Mouse (Mus musculus): Measurements from ENCODE around the gene Ap1g1. TPM values are rescaled to one million over a fixed set of nuclear protein-coding genes. Genes with fewer than 3 reads are reported as not detected.

Ap1g1 gene
- total RNA-seq, 2 experiments from 2014 or later: 85.2 to 88.4 TPM

DNA sequence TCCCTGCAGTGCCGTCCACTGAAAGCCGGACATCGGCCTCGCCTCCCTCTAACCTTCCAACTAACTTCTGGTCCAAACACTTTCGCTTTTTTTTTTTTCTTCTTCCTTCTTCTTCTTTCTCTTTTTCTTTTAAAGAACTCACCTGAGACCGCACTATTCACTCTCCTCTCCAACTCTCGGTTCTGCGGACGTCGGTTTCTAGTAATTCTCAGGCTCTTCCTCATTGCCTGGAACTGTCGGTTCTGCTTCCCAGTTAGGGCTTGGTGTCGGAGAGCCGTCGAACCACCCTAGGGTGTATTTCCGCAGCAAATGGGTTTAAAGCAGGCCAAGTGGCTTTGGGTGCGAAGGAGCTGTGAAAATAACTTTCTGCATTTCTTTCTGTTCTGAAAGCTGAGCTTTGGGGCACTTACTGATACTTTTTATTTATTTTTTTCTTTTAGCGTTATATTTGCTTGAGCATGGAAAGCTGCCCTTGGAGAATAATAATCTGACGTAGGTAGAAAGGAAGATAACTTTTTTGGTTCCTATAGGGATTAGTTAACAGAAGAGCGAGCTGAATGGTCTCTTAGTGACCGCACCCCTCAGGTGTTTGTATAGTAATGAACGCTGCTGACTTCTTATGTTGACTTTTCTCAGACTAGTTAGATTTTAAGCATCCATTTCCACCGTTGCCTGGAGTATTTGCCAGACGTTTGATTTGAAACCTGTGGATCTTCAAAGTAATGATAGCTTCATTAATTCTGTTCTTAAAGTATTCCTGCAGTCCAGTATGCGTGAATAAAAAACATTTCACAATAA lies 1.3 kb downstream of the Ap1g1 start:
- no peak for ATAC-seq (replicated peaks; ENCODE audit: poor library complexity, severe bottlenecking)

DNA sequence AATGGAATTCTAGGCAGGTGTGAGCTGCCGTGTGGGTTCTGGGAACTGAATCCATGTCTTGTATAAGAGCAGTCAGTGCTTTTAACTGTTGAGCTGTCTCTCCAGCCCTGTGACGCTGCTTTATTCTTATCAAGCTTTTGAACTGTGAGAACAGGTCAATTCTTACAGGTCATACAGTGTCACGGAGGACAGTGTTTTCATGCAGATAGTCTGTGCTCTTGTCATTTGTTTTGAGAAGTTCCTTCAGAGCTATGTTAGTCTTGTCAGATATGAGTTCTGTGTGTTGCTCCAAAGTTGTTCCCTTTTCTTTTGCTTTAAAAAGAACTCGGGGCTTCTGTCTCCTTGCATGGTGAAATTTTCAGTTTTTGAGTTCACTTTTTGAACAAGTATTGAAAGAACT lies 2.2 kb downstream of the Ap1g1 start:
- no peak for ATAC-seq (replicated peaks; ENCODE audit: poor library complexity, severe bottlenecking)

GRCm38 (mm10) chr8:109790938-109791337 lies 12.6 kb downstream of the Ap1g1 start:
- no peak for ATAC-seq (replicated peaks; ENCODE audit: poor library complexity, severe bottlenecking)

- ATAC-seq (replicated peaks; ENCODE audit: poor library complexity, severe bottlenecking): no peak
Measured at GRCm38 (mm10) chr8:109795166-109795565, 16.8 kb downstream of the Ap1g1 start.

DNA sequence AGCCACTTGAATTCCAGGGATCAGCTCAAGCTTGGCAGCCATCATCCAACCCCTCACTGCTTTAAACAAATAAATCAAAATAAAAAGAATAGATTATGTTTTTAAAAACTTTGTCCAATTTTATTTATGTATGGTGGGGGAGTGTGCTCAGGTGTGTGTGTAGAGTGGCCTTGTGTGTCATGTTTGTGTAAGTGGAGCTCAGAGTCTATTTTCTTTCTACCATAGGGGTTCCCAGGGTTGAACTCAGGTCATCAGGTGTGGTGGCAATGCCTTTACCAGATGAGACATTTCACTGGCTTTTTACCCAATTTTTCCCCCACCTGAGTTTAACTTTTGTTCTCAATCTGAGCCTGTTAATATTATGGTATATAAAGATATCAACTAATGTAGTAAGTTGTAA lies 20.4 kb downstream of the Ap1g1 start:
- no peak for ATAC-seq (replicated peaks; ENCODE audit: poor library complexity, severe bottlenecking)

GRCm38 (mm10) chr8:109799245-109799644 lies 20.9 kb downstream of the Ap1g1 start:
- peak; percentile 37; the same call in 1 of the 2 replicates for ATAC-seq (replicated peaks; ENCODE audit: poor library complexity, severe bottlenecking)

DNA sequence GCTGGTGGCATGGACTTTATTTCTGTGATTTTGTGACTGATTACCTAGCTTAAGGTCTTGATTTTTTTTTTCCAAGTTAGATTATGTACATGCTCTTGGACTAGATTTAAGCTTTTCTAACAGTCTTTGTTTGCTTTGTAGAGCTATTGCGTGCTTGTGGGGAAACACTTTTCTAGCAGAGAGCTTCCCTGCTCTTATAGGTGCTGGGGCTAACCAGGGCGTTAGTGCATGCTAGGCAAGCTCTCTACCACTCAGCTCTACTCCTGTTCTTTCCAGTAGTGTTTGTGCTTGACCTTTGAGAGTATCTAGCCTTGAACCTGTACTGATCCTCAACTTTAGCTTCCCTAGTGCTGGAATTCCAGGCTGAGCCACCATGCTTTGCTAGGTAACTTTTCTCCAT lies 22.0 kb downstream of the Ap1g1 start:
- no peak for ATAC-seq (replicated peaks; ENCODE audit: poor library complexity, severe bottlenecking)

DNA sequence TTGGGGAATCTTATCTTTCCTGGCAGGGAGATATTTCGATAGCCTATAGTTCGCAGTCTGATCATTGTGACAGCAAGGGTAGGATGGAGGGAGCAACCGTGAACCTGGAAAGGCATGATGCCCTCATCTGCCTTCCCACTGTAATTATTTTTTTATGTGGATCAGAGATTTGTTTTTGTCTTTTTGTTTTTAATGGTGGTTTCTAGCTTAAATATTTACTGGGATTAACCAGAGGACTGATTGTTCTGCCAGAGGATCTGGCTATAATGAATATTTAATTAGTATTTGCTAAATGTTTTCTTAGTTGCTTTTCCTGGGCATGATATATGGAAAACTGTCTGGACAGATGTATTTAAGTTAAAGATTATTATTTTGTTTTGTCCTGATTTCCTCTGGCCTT lies 24.9 kb downstream of the Ap1g1 start:
- no peak for ATAC-seq (replicated peaks; ENCODE audit: poor library complexity, severe bottlenecking)

DNA sequence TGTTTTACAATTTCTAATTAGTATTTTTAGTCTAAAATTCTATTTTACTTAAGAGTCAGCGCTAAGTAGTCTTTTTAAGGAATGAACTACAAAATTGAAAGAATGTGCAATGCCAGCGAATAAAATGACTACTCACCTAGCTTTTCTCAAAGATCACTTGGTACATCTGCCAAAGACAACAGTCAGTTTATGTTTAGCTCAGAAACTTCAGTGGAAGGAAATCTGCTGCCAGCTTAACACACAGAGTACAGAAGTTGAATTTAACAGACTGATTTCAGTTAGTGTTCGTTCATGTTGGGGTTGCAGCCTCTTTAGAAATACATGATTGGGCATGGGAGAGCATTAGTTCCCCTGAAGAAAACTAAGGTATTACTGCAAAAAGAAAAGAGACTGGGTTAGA lies 25.4 kb downstream of the Ap1g1 start:
- no peak for ATAC-seq (replicated peaks; ENCODE audit: poor library complexity, severe bottlenecking)

GRCm38 (mm10) chr8:109806522-109806921 lies 28.2 kb downstream of the Ap1g1 start:
- ATAC-seq (replicated peaks; ENCODE audit: poor library complexity, severe bottlenecking): no peak

DNA sequence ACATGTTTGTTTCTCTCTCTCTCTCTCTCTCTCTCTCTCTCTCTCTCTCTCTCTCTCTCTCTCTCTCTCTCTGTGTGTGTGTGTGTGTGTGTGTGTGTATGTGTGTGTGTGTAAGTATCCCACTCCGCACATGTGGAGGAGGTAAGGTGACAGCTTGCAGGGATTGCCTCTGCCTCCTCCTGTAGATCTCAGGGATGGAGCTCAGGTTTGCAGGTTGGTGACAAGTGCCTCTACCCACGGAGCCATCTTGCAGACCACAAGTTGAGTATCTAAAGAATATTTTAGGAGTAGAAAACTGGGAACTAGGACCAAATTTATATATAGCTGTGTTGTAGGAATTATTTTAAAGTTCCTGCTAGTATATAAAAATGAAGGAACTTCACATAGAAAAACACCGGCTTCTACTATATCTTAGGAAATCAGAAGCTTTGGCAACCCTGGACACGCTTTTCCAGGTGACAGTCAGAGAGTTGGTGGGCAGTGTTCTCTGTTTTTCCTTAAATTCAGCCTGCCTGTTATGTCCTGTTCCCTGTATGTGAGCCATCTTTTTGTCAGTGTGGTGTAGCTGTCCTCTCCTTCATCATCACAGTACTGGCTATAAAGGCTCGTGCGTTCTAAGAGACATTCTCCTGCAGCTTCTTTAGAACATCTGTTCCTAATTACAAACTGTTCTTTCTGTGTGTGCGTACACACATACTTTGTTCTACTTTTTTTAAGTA lies 29.2 kb downstream of the Ap1g1 start:
- ATAC-seq (replicated peaks; ENCODE audit: poor library complexity, severe bottlenecking): no peak

- ATAC-seq (replicated peaks; ENCODE audit: poor library complexity, severe bottlenecking): no peak
Measured at GRCm38 (mm10) chr8:109808120-109808447, 29.7 kb downstream of the Ap1g1 start.

DNA sequence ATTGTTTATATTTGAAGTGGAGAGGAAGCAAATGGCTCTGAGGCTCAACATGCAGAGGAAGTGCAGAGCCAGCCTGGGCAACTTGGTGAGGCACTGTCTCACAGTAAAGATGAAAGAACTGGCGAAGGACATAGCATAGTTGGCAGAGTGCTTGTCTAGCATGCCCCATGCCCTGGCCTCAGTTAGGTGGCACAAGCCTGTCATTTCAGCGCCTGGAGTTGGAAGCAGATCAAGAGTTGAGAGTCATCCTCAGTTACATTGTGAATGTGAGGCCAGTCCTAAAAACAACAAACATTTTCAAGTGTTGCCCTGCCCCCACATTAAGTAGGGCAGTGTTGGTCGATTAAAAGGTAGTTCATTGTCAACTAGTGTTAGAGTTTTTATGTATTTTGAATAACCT lies 32.1 kb downstream of the Ap1g1 start:
- no peak for ATAC-seq (replicated peaks; ENCODE audit: poor library complexity, severe bottlenecking)

DNA sequence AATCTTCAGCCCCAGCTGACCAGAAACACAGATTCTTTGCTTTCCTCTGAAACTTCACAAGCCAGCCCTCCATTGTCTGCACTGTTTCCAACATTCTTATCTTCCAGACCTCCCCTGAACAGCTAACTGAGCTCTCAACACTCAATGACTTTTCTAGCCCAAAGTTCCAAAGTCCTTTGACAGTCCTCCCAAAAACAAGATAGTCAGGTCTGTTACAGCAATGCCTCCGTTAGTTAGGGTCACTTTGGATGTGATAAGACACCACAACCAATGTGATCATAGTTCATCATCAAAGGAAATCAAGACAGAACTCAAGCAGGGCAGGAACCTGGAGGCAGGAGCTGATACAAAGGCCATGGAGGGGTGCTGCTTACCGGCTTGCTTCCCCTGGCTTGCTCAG lies 36.9 kb downstream of the Ap1g1 start:
- no peak for ATAC-seq (replicated peaks; ENCODE audit: poor library complexity, severe bottlenecking)

DNA sequence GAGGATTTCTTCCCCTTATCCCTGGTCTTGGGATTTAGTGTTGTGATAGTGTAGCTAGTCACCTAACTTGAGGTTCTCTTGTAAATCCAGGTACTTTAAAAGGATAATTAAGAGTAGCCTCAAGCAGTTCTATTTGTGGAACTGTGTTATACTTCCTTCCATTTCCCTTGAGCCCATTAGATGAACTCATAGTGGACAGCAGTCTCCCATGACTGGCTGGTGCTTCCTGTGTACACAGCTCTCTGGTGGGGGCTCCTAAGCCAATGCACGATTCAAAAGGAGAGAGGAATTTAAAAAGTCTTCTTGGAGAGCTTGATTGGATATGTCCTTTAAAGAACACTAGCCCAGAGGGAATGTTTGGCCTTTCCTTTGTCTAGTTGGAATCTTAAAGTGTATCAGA lies 39.6 kb downstream of the Ap1g1 start:
- no peak for ATAC-seq (replicated peaks; ENCODE audit: poor library complexity, severe bottlenecking)

DNA sequence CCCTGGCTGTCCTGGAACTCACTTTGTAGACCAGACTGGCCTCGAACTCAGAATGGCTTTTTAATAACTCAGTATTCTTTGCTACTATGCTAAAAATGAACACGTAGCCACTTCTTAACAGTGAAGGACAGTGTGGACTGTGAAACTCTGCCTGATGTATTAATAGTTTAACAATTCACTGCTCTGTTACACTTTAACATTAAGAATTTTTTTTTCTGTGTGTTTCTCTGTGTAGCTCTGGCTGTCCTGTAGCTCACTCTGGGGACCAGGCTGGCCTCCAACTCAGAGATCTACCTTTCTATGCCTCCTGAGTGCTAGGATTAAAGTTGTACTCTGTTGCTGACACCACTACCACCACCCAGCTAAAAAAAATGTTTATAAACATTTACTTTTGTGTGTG lies 45.2 kb downstream of the Ap1g1 start:
- ATAC-seq (replicated peaks; ENCODE audit: poor library complexity, severe bottlenecking): no peak

DNA sequence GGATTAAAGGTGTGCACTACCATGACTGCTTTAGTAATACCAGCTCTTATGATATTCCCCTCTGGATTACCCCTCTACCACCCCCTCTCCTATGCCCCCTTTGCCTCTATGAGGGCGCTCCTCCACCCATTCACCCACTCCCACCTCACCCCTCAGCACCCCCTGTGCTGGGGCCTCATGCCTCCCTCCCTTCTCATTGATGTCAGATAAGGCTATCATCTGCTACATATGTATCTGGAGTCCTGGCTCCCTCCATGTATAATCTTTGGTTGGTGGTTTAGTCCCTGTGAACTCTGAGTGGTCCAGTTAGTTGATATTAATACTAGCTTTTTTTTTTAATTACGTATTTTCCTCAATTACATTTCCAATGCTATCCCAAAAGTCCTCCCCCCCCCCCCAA lies 61.5 kb downstream of the Ap1g1 start:
- no peak for ATAC-seq (replicated peaks; ENCODE audit: poor library complexity, severe bottlenecking)

GRCm38 (mm10) chr8:109842468-109842867 lies 64.1 kb downstream of the Ap1g1 start:
- no peak for ATAC-seq (replicated peaks; ENCODE audit: poor library complexity, severe bottlenecking)

DNA sequence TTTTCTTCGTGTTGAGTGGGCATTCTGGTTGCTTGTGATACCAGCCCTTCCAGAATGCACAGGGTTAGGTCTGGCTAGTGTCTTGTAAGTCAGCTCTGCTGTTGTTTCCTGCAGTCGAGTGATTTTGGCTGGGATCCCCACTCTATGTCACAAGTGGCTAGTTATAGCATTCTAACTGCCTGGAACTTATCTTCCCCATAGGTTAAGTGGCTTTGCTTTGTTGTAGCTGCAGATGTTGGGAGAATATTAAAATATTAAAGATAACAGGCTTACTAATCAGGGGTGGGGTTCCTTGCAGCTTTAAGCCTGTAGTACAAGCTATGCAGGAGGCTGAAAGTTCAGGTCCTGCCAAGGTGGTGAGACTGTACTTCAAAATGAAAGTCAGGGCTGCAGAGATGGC lies 69.5 kb downstream of the Ap1g1 start:
- ATAC-seq (replicated peaks; ENCODE audit: poor library complexity, severe bottlenecking): no peak

DNA sequence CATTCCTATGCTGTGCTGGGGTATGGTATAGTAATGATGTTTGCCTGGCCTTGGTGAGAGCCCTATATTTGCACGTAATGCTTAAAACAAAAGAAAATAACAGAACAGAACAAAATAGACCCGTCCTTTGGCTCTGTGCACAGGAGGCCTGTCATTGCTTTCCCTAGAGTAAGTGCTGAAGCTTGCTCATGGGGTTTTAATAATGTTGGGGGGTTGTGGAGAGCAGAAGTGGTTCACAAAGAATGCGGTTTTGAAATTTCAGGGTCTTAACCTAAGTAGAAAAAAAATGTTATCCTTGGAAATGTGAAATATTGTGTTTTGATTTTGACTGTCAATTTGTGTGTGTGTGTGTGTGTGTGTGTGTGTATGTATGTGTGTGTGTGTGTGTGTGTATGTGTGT lies 70.6 kb downstream of the Ap1g1 start:
- no peak for ATAC-seq (replicated peaks; ENCODE audit: poor library complexity, severe bottlenecking)

DNA sequence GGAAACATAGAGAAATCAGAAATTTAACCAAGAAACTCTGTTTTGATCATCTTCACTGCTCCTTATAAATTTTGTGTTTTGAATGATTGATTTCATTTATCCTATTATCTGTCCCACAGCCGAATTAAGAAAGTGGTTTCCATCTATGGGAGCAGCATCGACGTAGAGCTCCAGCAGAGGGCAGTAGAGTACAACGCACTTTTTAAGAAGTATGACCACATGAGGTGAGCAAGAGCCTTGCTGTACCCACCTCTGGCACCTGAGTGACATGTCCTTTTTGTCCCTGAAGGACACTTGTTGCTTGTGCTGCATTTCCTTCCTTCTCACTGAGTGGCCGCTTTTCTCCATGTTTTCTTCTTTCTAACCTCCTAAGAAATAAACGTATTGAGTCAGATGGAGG lies 75.1 kb downstream of the Ap1g1 start:
- peak; percentile 99 for ATAC-seq (replicated peaks; ENCODE audit: poor library complexity, severe bottlenecking)

DNA sequence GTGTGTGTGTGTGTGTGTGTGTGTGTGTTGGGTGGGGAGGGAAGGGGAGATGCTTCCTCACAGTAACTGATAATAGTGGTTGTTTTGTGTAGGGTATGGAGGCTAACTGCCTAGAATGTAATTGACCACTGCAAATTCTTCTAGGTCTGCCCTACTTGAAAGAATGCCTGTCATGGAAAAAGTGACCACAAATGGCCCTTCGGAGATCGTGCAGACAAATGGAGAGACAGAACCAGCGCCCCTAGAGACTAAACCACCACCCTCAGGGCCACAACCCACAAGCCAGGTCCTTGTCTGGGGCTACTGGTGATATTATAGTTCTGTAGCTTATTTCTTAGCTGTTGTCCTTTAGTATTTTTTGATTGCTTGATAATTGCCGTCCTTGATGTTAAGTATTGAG lies 76.2 kb downstream of the Ap1g1 start:
- ATAC-seq (replicated peaks; ENCODE audit: poor library complexity, severe bottlenecking): no peak
